Mouse (Mus musculus): ENCODE measurements around the gene Dock6. TPM values are rescaled to one million over a fixed set of nuclear protein-coding genes. Genes with fewer than 3 reads are reported as not detected.
A peak's percentile ranks its signal among the peaks of the same experiment; 100 is the strongest.
"Not testable (repeated sequence)": the region's sequence is repeated elsewhere in the genome, so short reads cannot be mapped to it uniquely, and the experiment has no call there.

Gene Dock6
- total RNA-seq, 2 experiments from 2014 or later: 0.67 to 1.6 TPM

DNA sequence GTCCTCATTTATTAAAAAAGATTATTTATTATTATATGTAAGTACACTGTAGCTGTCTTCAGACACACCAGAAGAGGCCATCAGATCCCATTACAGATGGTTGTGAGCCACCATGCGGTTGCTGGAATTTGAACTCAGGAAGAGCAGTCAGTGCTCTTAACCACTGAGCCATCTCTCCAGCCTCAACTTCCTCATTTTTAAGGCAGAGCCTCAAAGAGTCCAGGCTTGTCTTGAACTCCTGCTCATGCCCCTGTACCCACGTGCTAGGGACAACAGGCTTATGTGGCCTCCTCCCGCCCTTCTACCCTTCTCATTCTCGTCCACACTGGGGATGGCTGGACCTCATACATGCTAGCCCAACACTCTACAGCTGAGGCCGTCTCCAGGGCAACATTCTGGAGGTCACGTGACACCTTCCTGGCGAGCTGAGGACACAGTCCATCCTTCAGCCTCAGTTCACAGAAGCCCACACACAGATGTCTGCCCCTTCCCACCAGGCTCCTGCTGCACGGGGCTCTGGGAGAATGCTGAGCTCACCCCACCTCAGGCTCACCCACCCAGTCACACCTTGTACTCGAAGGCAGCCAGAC lies 35.6 kb downstream of the Dock6 start:
- peak; percentile 60 for ATAC-seq (replicated peaks; ENCODE audit: poor library complexity)

DNA sequence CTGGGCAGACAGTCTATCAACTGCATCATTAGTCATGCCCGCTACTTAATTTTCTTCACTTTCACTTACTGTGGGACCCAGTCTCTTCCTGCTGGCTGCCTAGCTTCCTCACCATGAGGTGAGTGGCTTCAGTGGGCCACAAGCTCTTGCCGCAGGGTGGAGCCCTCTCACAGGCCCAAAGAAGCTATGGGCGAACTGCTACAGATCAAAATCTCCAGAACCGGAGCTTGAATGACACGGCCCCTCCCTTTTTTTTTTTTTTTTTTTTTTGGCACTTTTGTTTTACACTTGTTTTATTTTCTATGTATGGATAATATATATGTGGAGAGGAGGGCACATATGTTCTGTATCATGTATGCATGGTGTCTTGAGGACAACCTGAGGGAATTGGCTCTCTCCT lies 41.3 kb downstream of the Dock6 start:
- peak; percentile 56 for ATAC-seq (replicated peaks; ENCODE audit: poor library complexity)

DNA sequence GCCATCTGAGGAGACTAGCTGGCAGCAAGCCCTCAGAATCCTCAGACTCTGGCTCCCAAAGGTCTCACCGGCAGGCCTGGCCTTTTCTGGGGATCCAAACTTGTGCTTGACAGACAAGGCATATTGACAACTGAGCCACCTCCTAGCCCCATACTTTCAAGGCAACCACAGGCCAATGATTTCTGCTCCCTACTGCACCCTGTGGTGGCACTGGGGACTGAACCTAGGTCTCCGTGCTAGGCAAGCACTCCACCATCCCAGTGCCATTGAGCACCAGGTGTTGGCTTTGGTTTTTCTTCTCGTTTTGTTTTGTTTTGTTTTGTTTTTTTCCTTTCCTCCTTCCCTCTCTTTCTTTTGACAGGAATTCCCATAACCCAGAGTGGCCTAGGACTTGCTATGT lies 43.9 kb downstream of the Dock6 start:
- peak; percentile 72 for ATAC-seq (replicated peaks; ENCODE audit: poor library complexity)

DNA sequence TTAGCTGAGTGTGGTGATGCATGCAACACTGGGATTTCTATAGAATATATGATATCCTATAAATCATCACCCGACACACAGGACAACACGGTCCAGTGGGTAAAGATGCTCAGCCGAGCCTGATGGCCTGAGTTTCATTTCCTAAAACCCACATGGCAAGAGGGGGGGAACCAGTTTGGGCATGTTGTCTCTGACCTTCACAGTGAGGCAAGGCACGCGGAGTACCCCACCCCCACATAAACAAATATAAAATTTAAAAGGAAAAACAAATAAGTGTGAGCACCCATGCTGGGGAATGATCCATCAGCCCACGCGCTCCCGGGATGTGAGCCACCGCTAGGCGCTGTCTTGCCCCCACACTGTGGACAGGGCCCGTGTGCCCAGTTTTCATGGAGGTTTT lies 45.5 kb downstream of the Dock6 start:
- no peak for ATAC-seq (replicated peaks; ENCODE audit: poor library complexity)

DNA sequence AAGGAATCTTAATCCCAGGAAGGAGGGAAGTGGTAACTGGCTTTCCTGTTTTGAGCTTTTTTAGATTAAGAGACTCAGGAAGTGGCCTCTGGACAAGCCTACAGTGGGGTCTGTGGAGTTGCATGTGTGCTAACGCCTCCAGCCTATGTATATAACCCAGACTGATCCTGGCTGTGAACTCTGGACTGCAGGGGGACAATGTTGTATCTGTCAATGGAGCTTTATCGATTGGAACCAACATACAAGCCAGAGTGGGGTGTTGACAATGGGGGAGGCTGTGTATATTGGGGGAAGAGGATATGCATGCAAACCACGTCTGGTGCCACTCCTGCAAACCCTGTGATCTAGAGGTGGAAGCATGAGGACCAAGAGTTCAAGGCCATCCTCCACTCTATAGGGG lies 46.1 kb downstream of the Dock6 start:
- ATAC-seq (replicated peaks; ENCODE audit: poor library complexity): no peak

DNA sequence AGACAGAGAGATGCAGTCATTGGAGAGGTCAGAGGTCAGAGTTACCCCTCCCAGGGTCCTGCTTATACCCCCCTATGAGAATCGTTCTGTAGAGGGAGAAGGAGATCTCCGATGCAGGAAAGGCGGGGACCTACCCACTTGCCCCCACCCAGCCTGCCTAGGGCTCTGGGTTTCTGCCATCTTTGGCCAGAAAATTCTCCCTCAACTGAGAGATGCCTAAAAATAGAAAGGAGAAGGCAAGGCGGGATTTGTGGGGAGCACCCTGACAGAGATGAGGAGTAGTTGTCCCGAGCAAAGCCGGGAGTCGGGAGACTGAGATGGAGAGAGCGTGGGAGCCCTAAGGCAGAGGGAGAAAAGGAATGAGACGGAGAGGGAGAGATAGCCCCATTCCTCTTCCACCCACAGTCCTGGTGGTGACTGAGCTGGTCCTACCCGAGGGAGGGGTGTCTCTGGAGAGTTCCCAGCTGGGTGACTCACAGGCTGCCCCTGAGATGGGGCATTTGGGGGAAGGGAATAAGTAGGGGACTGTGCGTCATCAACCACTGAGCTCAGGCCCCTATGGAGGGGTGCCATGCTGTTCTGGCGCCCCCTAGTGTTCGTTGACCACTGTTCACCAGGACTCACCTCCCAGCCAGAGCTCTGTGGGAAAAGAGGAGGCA lies 48.3 kb downstream of the Dock6 start:
- ATAC-seq (replicated peaks; ENCODE audit: poor library complexity): peak; percentile 88

DNA sequence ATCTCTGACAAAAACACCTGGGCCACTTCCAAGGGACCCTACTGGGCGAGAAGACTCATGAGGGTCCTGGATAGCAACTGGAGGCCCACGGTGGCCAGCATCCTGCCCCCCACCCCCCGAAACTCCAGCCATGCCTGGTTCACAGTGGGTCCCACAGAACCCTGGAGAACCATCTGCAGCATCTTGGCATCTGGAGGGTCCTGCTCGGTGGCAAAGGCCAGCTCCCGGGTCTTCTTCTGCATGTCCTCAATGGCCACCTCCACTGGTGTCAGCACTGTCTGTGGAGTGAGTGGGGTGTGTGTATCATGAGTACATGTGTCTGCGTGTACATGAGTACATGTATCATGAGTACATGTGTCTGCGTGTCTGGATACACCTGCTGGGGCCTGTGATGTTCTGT lies 50.8 kb downstream of the Dock6 start:
- ATAC-seq (replicated peaks; ENCODE audit: poor library complexity): no peak

DNA sequence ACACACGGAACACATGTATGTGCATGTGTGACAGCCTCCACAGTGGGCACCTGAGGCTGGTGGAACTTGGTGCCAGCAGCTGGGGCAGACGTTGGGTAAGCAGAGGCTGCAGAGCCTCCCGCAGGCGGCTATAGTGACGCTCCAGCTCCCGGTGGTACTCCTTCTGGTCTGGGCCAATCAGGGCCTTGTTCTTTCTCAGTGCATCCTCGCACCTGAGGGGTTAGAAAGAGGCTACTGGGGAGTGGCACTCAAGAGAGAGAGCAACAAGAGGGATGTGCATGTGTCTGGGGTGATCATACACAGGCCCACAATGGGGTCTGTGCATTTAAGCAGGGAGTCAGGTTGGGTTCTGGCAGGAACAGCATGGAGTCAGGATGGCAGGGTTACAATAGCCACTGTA lies 51.3 kb downstream of the Dock6 start:
- ATAC-seq (replicated peaks; ENCODE audit: poor library complexity): no peak

DNA sequence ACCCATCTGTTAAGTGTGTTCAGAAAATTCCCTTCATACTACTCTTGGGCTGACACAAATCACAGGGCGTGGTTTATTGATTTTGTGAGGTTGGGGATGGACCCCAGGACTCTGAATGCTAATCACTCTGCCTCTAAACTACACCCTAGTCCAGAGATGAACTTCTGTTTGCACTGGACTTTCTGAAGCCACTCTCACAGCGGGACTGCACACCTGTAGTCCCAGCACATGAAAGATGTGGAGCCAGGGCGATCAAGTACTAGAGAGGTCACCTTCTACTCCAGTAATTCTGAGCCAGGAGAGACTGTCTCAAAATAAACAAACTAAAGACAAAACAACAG lies 53.5 kb downstream of the Dock6 start:
- ATAC-seq (replicated peaks; ENCODE audit: poor library complexity): no peak

DNA sequence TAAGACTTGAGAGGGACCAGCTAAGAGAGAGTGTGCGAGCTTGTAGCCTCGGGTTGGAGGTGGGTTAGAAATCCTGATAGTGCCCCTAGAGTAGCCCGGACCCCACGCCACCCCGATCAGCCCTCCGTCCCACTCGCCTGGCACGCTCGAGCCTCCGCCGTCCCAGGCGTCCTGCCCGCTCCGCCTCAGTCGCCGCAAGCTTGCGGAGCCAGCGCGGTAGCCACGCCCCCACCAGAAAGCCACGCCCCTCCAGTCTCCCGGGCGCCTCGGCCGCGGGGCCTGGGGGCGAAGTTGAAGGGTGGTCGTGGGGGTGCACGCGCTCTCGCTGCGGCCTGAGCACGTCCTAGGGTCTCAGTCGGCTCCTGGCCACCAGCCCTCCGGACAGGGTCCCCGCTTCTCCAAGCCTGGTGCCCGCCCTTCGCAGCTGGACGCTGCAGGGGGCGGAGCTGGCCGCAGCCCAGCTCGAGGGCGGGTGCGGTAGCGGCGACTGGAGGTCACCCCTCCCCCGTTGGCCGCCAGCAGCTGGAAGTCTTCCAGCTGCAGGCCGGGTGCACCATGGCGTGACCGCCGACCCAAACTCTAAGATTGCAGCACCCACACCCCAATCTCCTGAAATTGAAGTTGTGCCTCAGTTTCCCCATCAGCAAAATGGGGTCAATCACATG lies 54.0 kb downstream of the Dock6 start, which contains the start of gene Kank2:
Gene Kank2, minus strand, starts transcription at position 400 of the 665 bp plus-strand sequence.
- ATAC-seq (replicated peaks; ENCODE audit: poor library complexity): peak; percentile 75

DNA sequence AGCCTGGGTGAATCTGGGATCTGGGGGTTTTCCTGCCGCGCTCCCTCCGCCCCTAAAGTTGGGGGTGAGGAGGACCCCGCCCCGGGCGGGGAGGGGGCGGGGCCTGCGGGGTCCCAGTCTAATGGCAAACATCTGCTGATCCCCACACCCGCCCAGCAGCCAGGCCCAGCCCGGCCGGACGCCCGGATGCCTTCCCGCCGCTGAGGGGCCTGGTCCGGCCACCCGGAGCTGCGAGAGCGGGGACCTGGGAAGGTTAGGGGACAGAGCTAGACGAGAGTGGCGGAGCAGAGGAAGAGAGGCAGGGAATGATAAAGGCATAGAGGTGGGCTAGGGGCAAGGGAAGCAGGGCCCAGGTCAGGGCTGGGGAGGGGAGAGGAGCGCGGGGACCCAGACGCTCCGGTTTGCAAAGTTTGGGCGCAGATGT lies 54.5 kb downstream of the Dock6 start:
- ATAC-seq (replicated peaks; ENCODE audit: poor library complexity): peak; percentile 15; the same call in 1 of the 2 replicates

DNA sequence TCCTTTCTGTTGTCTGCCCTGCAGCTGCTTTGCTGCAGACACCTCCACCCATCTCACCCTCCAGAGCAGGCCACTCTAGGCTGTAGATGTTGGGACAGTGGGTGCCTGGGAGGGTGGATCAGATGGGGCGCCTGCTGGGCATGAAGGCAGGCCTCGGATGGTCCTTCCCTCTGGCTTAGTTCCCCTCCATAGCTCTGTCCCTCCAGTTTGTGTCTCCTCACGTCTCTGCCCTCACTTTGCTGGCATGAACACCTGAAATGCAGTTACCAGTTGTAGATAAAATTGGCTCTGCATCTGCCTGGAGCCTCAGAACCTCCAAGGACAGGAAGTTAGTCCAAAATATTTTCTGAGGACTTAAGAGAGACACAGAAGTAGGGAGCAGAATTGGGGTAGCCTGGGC lies 55.5 kb downstream of the Dock6 start:
- no peak for ATAC-seq (replicated peaks; ENCODE audit: poor library complexity)

DNA sequence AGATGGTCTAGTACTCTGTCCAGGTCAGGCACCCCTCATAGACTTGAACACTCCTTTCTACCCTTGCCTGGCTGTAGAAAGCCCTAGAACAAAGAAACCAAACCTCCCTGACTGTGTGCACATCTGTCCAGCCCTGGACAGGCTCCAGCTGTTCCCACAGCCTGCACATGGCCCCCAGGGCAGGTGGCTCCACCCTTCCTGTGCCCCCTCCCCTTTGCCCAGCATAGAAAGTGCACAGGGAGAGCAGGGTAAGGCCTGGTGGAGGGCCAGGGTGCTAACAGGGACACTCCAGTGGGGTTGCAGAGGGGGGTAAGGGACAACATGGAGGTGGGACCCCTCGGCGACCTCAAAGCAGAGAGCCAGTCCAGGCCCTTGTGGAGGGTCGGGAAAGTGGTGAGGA lies 56.2 kb downstream of the Dock6 start:
- no peak for ATAC-seq (replicated peaks; ENCODE audit: poor library complexity)

DNA sequence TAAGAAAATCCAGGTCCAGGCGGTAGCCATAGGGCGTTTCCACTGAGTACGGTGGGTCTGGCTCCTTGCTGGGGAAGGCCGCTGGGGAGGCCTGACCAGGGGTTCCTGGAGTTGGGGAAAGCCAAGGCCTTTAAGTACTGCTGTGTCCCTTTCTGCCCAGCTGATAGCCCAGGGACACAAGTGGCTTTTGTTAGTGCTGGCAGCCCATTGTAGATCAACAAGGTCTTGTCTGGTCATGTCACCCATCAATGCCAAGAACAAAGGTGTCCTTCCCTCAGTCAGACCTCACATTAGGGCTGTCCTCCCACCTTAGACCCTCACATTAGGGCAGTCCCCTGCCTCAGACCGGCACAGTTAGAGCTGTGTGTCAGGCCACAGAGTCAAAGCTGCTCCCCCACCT lies 56.9 kb downstream of the Dock6 start:
- ATAC-seq (replicated peaks; ENCODE audit: poor library complexity): no peak

DNA sequence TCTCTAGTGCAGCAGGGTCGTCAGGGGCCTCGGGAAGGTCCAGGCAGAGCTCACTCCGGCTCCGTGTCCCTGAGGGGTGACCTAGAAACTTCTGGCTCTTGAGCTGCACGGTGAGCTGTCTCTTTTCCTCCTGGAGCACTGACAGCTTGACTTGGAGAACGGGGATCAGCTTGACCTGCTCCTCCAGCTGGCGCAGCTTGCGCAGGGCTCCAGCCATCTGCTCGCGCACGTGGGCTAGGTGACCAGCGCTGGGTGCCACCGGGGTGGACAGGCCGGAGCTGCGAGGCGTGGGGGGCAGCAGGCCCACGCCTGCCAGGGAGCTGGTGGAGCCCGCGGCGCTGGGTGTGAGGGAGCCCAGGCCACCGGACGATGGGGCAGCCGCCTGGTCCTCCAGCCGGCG lies 57.5 kb downstream of the Dock6 start:
- no peak for ATAC-seq (replicated peaks; ENCODE audit: poor library complexity)

DNA sequence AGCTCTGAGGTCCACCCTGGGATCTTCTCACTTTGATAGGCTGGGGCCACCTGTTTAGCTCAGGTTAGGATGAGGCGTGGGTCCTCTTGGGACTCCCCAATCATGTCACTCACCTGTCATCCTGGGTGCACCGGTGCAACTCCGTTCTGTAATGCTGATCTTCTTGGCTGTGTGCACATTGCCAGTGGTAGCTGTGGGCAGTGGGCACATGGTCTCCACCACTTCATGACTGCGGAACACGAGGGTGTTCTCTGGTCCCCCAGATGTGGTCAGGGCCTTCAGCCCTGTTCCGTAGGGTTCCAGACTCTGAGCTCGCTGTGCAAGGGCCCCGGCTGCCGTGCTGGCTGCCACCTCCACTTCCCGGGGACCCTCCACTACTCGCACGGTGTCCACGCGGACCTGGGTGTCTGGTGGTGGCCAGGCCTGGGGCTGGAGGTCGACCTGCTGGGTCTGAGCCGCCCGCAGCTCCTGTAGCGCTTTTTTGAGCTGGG lies 58.0 kb downstream of the Dock6 start:
- ATAC-seq (replicated peaks; ENCODE audit: poor library complexity): no peak

DNA sequence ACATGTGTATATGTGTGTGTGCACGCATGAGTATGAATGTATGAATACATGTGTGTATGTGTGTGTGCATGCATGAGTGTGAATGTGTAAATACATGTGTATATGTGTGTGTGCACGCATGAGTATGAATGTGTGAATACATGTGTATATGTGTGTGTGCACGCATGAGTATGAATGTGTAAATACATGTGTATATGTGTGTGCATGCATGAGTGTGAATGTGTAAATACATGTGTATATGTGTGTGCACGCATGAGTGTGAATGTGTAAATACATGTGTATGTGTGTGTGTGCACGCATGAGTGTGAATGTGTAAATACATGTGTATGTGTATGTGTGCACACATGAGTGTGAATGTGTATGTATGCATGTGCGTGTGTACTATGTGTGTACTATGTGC lies 58.9 kb downstream of the Dock6 start:
- not testable (repeated sequence) for ATAC-seq (replicated peaks; ENCODE audit: poor library complexity)

DNA sequence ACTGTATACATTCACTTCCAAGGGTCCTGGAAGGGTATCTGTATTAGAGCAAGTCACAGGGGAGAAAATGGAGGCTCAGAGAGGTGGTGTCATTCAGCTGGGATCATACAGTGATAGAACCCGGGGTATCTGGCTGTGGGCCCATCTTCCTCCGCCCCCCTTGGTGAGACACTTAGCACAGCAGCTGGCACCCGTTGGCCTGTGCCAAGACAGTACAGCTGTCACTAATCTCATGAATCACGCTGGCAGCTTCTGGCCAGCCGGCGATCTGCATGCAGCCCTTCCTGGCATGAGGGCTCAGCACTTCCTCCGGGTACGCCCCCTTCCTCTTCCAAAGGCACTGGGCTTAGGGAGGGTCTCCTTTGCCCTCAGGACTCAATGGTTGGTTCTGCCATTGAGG lies 59.8 kb downstream of the Dock6 start:
- ATAC-seq (replicated peaks; ENCODE audit: poor library complexity): peak; percentile 68

DNA sequence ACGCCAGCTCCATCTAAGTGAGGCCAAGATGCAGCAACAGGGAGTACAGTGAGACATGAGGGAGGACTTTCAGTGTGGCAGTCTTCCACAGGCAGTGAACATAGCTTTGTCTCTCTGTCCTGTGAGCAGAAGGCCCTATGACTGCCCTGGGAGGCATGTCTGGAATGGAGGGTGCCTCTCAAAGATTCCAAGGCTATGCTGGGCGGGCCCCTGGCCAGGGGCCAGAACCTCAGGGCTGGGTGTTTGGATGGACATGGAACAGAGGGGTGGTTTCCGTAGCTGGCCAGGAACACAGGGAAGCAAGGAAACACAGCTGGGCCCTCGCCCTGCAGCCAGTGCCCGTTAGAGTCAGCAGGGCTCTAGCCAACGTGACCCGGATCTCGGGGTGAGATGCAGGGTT lies 60.6 kb downstream of the Dock6 start:
- no peak for ATAC-seq (replicated peaks; ENCODE audit: poor library complexity)

DNA sequence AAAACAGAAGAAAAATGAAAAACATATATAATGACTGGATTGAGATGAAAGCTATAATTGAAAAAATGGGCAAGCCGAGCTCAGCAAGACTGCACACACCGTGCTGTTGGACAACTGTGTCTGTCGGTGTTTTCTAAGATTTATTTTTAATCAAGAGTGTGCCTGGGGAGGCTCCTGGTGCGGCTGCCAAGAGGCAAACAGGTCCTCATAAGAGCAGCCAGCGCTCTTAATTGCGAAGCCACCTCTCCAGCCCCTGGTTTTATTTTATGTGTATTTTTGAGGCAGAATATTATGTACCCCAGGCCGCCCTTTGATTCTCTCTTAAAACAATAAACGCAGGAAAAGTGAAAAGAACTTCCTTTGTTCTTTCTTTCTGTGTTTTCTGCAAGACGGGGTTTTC lies 64.2 kb downstream of the Dock6 start:
- no peak for ATAC-seq (replicated peaks; ENCODE audit: poor library complexity)

DNA sequence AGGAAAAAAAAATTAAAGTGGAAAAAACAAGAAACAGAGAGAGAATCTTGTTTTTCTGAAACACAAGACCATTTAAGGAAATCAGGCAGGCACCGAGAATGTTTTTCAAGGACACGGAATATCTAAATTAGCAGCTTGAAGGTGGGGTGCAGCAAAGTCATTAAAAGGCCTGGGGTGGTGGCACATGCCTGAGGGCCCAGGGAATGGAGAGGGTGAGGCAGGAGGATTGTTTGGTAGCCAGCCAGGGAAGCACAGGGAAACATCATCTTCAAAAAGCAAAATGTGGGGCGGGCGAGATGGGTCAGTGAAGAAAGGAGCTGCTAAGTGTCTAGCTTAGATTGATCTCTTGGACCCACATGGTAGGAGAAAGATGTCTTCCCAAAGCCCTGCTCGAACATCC lies 64.8 kb downstream of the Dock6 start:
- no peak for ATAC-seq (replicated peaks; ENCODE audit: poor library complexity)

DNA sequence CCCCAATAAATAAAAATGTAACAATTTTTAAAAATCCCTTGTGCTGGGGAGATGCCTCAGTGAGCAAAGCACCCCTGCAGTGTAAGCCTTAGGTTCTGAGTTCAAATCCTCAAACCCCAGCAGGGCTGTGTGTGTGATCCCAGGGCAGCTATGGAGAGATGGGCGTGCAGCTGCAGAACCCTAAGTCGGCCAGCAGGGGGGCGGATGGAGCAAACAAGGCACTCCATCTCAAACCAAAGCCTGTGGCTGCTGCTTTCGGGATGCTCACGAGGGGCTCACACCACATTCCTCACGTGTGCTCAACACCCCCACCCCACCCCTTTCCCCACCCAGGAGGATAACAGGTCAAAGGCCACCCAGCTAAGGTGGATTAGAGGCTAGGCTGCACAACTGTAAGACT lies 65.5 kb downstream of the Dock6 start:
- ATAC-seq (replicated peaks; ENCODE audit: poor library complexity): peak; percentile 93
